Comparison of ENCODE assay signal across 8 mouse cellular contexts in genomic region chr3:154663976-154664581, GRCm38 (mm10). TPM values are rescaled to one million over a fixed set of nuclear protein-coding genes. Genes with fewer than 3 reads are reported as not detected.
DNase-seq lines count a peak whose midpoint lies in the region; ATAC-seq lines count a peak whose summit lies in the region.

No protein-coding gene starts in this region.

- H3K27me3 ChIP-seq in kidney, embryonic 16.5 days (ENCODE audit: insufficient read depth, low read length), result peaks cover 38% of the 10 kb centered on the region
- peaks cover 45% of the 10 kb centered on the region for H3K27me3 ChIP-seq in limb, embryonic 13.5 days

- no peaks in the 10 kb centered on the region for H3K9me3 ChIP-seq in kidney, embryonic 16.5 days (ENCODE audit: low read length)
- no peaks in the 10 kb centered on the region for H3K9me3 ChIP-seq in limb, embryonic 13.5 days

- peak overlapping the region; percentile 65 for H3K4me2 ChIP-seq in kidney, embryonic 16.5 days (replicated peaks; ENCODE audit: low read depth, low read length)
- H3K4me2 ChIP-seq in limb, embryonic 13.5 days (replicated peaks), result peak overlapping the region; percentile 65

- WGBS in kidney, embryonic 16.5 days, result 5% methylated on average over 21 of the region's 27 CpGs
- 5% methylated on average over 23 of the region's 27 CpGs for WGBS in limb, embryonic 13.5 days

- no peaks in the 10 kb centered on the region for H3K36me3 ChIP-seq in kidney, embryonic 16.5 days (ENCODE audit: insufficient read depth, low read length)
- no peaks in the 10 kb centered on the region for H3K36me3 ChIP-seq in limb, embryonic 13.5 days

- peak overlapping the region; percentile 5; the same call in 1 of the 2 replicates for H3K9ac ChIP-seq in kidney, embryonic 16.5 days (replicated peaks; ENCODE audit: low read length)
- H3K9ac ChIP-seq in limb, embryonic 13.5 days, result no peak overlapping the region

- peak; percentile 86; the same call in 1 of the 2 replicates for ATAC-seq in kidney, embryonic 16.5 days (ENCODE audit: low FRiP score, low TSS enrichment)
- peak; percentile 68 for ATAC-seq in limb, embryonic 13.5 days (ENCODE audit: low FRiP score, low read depth)
- ATAC-seq in CD4-positive, CD25-positive, alpha-beta regulatory T cell, adult 4 months, result no peak

- intact Hi-C loops in heart, postnatal 14 days (cut with DNase I), result no loop called here

- DNase-seq in heart, adult 11 months, result peak; percentile 84
- no peak for DNase-seq in heart, postnatal 14 days
- DNase-seq in cerebellum, adult 9-11 months, result peak; percentile 87
- peak; percentile 55 to 62 for DNase-seq in frontal cortex, postnatal 25 days (ENCODE audit: low spot score in 2 of 2)
- peak; percentile 35 for DNase-seq in retina, postnatal 7 days (ENCODE audit: low read depth, low spot score)

- H3K4me3 ChIP-seq in kidney, embryonic 16.5 days (ENCODE audit: low read length), result peak overlapping the region; percentile 36
- peak overlapping the region; percentile 37 for H3K4me3 ChIP-seq in limb, embryonic 13.5 days

- H3K27ac ChIP-seq in kidney, embryonic 16.5 days (ENCODE audit: low read length), result no peak overlapping the region
- H3K27ac ChIP-seq in limb, embryonic 13.5 days, result no peak overlapping the region

- H3K4me1 ChIP-seq in kidney, embryonic 16.5 days (ENCODE audit: insufficient read depth, low read length), result peaks cover 5% of the 10 kb centered on the region
- peaks cover 16% of the 10 kb centered on the region for H3K4me1 ChIP-seq in limb, embryonic 13.5 days

RNA-seq across cellular contexts. Expression of gene Erich3, which starts 0.4 kb away (rescaled TPM):
- total RNA-seq in heart, postnatal 14 days (2021), result under 1 TPM; 0.05 to 0.22 TPM
- 0.04 and 0.18 TPM in 2 replicates for polyA plus RNA-seq in kidney, embryonic 16.5 days (2015; fragmentation: Nextera tagmentation; extraction: Ambion mirVana)
- polyA plus RNA-seq in limb, embryonic 13.5 days (2015; fragmentation: Nextera tagmentation; extraction: Ambion mirVana), result 0.14 and 0.20 TPM in 2 replicates
- polyA plus RNA-seq in CD4-positive, CD25-positive, alpha-beta regulatory T cell, adult 4 months (2017; shearing (Covaris generic)), result not detected

Comparison
In these comparisons a context has a peak if more than half of its experiments do, and no peak if none do; other contexts are left out.
1. DNase-seq: peak in heart, adult 11 months (single experiment), cerebellum, adult 9-11 months (single experiment), frontal cortex, postnatal 25 days (2 of 2) and retina, postnatal 7 days (single experiment); none in heart, postnatal 14 days (0 of 2).